Mouse (Mus musculus): ENCODE data around the gene Vmn1r87.

Vmn1r87 gene

DNA sequence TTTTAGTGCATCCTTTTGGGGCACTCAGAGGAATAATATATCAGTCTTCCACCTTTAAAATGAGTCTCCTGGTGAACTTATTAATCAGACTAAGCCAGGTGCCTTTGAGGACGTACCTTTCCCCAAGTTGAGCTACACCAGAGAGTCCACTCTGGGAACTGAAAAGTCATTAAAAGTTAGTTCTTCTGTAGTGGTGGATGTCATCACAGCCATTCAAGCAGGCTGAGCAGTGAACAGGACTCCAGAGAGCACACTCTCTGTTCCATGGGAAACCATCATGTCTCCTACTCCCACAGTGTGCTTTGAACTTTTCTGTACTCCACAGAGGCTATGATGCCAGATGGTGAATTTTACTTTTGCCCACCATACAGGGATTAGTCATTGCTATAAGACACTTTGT lies at the start of gene Vmn1r87:
Gene Vmn1r87 (minus strand): TSS at position 101 of the 400 bp plus-strand sequence.
- DNase-seq: no peak

DNA sequence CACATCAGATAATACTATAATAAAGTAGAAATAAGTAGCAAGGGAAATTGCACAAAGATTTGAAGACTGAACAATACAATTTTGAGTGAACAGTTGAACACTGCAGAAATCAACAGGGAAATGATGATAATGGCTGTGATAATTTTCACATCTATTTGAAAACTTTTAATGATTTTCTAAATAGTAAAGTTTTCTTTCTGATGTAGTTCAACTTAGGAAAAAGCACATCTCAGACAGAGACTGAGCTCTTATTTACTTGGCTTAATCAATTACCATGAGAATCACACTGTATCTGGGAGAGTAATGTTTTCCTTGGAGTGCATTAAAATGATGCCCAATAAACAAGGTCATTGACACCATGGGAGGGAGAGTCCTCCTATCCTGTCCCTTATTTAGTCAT lies 19.3 kb upstream of the Vmn1r87 start, which contains the start of gene Vmn1r88:
Gene Vmn1r88 (plus strand): TSS at position 301 of the 400 bp plus-strand sequence.
- no peak for DNase-seq

DNA sequence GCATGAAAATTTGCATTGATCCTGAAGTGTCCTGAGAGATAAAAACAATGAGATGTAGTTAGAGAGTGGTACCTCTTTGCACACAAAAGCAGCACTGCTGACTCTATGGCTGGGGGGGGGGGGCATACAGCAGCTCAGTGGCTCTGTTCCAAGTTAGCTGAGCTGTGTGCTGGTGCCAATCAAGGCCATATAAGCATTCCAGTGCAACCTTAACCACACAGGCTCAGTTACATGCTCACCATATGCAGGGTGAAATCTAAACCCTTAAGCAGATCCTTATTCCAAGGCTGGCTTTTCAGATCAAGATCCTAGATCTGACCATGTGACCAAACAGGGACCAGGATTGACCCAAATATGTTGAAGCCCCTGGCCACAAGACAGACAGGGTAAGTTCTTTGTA lies 2.6 kb downstream of the Vmn1r87 start:
- no peak for DNase-seq

DNA sequence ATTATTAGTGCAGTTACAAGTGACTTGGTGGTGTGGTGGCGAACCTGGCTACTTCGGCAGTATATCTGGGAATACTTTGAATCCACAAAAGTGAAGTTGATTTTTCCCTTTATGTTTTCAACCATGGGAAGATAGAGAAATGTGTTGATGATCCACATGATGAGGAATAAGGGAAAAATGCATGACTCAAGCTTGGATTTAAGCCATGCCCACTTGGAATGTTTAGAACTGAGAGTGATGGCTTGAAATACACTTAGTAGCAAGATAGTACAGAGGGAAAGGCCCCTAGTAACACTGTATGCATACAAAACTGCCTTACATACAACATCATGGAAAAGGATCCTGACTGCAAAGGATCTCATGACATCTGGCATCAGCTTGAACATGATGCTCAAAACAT lies 8.1 kb downstream of the Vmn1r87 start:
- no peak for DNase-seq

DNA sequence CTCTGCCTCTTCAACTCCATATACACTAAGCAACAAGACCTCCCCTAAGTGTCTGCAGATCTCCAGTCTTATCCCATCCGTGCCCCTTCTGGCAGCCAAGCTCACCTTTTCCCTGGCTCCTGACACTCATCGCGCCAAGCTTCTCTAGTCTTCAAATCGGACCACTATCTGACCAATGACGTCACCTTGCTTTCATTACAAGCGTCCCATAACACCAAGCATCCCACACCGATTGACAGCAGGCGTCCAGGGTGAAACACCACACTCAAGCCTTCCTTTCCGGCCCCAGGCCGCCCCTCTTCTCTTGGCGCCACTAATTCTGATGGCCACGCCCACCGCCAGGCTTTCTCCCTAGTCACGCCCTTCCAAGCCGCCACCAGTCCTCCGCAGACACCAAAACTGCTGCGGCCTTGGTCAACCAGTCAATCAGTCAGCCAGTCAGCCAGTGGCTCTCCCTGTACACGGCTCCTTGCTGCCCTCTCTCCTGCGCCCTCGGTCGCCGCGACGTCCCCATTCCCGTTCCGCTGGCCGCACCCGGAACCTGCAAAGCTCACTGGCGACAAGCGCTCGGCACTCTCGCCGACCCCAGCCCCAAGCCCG lies 16.3 kb downstream of the Vmn1r87 start:
- DNase-seq: peak; percentile 3

DNA sequence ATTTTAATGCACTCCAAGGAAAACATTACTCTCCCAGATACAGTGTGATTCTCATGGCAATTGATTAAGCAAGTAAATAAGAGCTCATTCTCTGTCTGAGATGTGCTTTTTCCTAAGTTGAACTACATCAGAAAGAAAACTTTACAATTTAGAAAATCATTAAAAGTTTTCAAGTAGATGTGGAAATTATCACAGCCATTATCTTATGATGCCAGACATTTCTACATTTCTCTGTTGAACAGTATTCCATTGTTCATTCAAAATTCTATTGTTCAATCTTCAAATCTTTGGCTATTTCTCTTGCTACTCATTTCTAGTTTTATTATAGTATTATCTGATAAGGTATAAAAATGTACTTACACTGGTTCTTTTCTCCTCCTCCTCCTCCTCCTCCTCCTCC lies 20.1 kb downstream of the Vmn1r87 start, which contains the start of gene Vmn1r86:
Gene Vmn1r86 (minus strand): TSS at position 101 of the 400 bp plus-strand sequence.
- no peak for DNase-seq

DNA sequence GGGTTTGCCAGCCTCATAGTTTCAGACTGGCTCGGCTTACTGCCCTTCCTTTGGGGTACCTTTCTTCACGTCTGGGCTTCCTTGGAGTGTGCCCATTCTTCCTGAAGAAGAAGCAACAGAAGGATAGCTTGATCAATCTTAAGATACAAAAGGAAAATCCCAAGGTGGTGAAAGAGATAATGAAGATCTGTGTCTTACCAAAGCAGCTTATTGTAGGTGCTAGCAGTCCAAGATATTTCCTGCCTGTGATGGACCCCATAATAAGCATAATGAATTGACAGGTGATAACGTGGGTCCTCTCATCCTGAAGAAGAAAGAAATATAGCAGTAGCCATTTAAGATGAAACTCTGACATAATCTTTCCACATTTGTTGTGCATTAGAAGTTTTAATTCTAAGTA lies 44.9 kb downstream of the Vmn1r87 start, which contains the start of gene Vmn1r85:
Gene Vmn1r85 (minus strand): TSS at position 101 of the 400 bp plus-strand sequence.
- DNase-seq: no peak
